Mouse (Mus musculus) limb, embryonic 13.5 days (tissue): ENCODE measurements around the gene Cacna1i. TPM values are rescaled to one million over a fixed set of nuclear protein-coding genes. Genes with fewer than 3 reads are reported as not detected.
A peak's percentile ranks its signal among the peaks of the same experiment; 100 is the strongest.

ENCODE experiments used
- ATAC-seq: fragments of 200-750 bp; cut with Nextera tagmentation; 2 replicates; pipeline ENCODE4 v1.8.0; 2017; ENCODE audit warnings: low read depth, moderate number of reproducible peaks, moderate TSS enrichment; ENCODE audit not compliant: low FRiP score
- H3K27ac ChIP-seq: fragments of 300-500 bp; sonication (generic); 2 replicates; pipeline ENCODE4 v1.5.1; 2015; ENCODE audit warnings: inconsistent platforms, mild to moderate bottlenecking, moderate library complexity
- H3K27me3 ChIP-seq: fragments of 300-500 bp; sonication (generic); 2 replicates; pipeline ENCODE4 v1.6.1; 2015; ENCODE audit warnings: mild to moderate bottlenecking, inconsistent platforms
- H3K36me3 ChIP-seq: fragments of 300-500 bp; sonication (generic); 2 replicates; pipeline ENCODE4 v1.6.1; 2015; ENCODE audit warnings: inconsistent platforms, mild to moderate bottlenecking, moderate library complexity
- H3K4me1 ChIP-seq: fragments of 300-500 bp; sonication (generic); 2 replicates; pipeline ENCODE4 v1.6.1; 2015; ENCODE audit warnings: inconsistent platforms
- H3K4me2 ChIP-seq: fragments of 300-500 bp; sonication (generic); replicated peaks from 2 replicates; pipeline ENCODE4 v1.6.1; 2015; ENCODE audit warnings: inconsistent platforms, mild to moderate bottlenecking, moderate library complexity
- H3K4me3 ChIP-seq: fragments of 300-500 bp; sonication (generic); 2 replicates; pipeline ENCODE4 v1.5.1; 2015; ENCODE audit warnings: moderate library complexity, mild to moderate bottlenecking, inconsistent platforms
- H3K9ac ChIP-seq: fragments of 300-500 bp; sonication (generic); 2 replicates; pipeline ENCODE4 v1.6.1; 2015; ENCODE audit warnings: mild to moderate bottlenecking, inconsistent platforms
- H3K9me3 ChIP-seq: fragments of 300-500 bp; sonication (generic); 2 replicates; pipeline ENCODE4 v1.6.1; 2016; ENCODE audit warnings: inconsistent platforms
- WGBS: fragments of 180-500 bp; shearing (Covaris S2); methylation state at CpG from one replicate; pipeline ENCODE4 v1.1.7; 2015; 5-methylcytosine and 5-hydroxymethylcytosine counted together
- polyA plus RNA-seq: library from polyadenylated mRNA; unstranded; fragments of >200 nt; fragmentation: Nextera tagmentation; extraction: Ambion mirVana; gene quantifications from 2 replicates; pipeline ENCODE4 v1.2.1, GENCODE M21; 2015

The Cacna1i gene
- polyA plus RNA-seq, 1 experiment from 2014 or later, result 0.03 TPM

DNA sequence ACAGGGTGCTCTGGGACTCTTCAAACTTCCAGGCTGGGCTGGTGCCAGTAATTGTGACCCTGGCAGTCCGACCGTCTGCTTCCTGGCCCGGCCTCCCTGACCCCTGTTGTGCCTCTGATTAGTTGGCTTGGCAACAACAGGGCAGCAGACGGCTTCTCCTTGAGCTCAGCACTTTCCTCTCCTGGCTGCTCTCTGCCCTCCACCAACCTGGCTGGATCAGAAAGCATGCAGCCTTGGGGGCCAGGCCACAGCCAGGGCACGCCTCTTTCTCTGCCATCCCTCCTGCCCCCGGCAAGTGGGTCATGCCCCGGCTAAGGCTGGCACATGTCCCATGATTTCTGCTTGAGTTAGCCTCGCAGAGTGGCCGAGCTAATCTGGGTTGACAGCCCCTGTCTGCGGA is 56.0 kb downstream of the Cacna1i start:
- no peak overlapping the region for H3K9ac ChIP-seq
- H3K4me3 ChIP-seq, result no peak overlapping the region
- 51% methylated on average over 10 of the region's 10 CpGs for WGBS
- no peaks in the 10 kb centered on the region for H3K36me3 ChIP-seq
- no peak for ATAC-seq
- no peaks in the 10 kb centered on the region for H3K27me3 ChIP-seq
- no peak overlapping the region for H3K27ac ChIP-seq
- H3K4me1 ChIP-seq, result peaks cover 6% of the 10 kb centered on the region; the same call in 1 of the 2 replicates
- H3K4me2 ChIP-seq, result no peak overlapping the region
- no peaks in the 10 kb centered on the region for H3K9me3 ChIP-seq

GRCm38 (mm10) chr15:80343731-80344130 is 56.7 kb downstream of the Cacna1i start:
- H3K36me3 ChIP-seq, result no peaks in the 10 kb centered on the region
- H3K9ac ChIP-seq, result no peak overlapping the region
- H3K4me3 ChIP-seq, result no peak overlapping the region
- no peak overlapping the region for H3K4me2 ChIP-seq
- no peaks in the 10 kb centered on the region for H3K27me3 ChIP-seq
- WGBS, result 92% methylated on average over 5 of the region's 5 CpGs
- H3K4me1 ChIP-seq, result peaks cover 6% of the 10 kb centered on the region; the same call in 1 of the 2 replicates
- no peaks in the 10 kb centered on the region for H3K9me3 ChIP-seq
- H3K27ac ChIP-seq, result no peak overlapping the region
- no peak for ATAC-seq

DNA sequence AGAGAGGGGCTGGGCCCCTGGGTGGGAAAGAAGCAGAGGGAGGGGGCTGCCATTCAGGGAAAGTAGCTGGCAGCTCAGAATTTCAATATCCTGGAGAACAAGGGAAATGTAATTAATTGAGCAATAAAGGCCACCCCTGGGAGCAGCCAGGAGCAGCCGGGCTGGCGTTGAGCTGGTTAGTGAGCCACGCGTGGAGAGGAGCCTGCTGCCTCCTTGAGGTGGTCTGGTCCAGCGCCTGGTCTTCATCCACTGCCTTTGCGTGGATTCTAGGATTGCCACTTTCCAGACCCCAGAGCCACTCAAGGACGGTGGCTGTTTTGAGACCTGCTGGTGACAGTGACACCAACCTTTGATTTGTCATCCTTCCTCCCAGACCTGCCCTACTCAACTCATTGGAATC is 59.5 kb downstream of the Cacna1i start:
- no peak for ATAC-seq
- no peak overlapping the region for H3K4me2 ChIP-seq
- no peak overlapping the region for H3K4me3 ChIP-seq
- no peaks in the 10 kb centered on the region for H3K27me3 ChIP-seq
- no peak overlapping the region for H3K9ac ChIP-seq
- 38% methylated on average over 7 of the region's 7 CpGs for WGBS
- no peaks in the 10 kb centered on the region for H3K9me3 ChIP-seq
- no peaks in the 10 kb centered on the region for H3K36me3 ChIP-seq
- H3K27ac ChIP-seq, result no peak overlapping the region
- H3K4me1 ChIP-seq, result peaks cover 6% of the 10 kb centered on the region; the same call in 1 of the 2 replicates

- H3K9me3 ChIP-seq, result no peaks in the 10 kb centered on the region
- H3K9ac ChIP-seq, result no peak overlapping the region
- no peak overlapping the region for H3K4me2 ChIP-seq
- no peaks in the 10 kb centered on the region for H3K27me3 ChIP-seq
- no peak overlapping the region for H3K4me3 ChIP-seq
- WGBS, result 69% methylated on average over 5 of the region's 5 CpGs
- peaks cover 6% of the 10 kb centered on the region; the same call in 1 of the 2 replicates for H3K4me1 ChIP-seq
- H3K36me3 ChIP-seq, result no peaks in the 10 kb centered on the region
- ATAC-seq, result no peak
- no peak overlapping the region for H3K27ac ChIP-seq
These were observed 63.4 kb downstream of the Cacna1i start for GRCm38 (mm10) chr15:80350431-80350830.

DNA sequence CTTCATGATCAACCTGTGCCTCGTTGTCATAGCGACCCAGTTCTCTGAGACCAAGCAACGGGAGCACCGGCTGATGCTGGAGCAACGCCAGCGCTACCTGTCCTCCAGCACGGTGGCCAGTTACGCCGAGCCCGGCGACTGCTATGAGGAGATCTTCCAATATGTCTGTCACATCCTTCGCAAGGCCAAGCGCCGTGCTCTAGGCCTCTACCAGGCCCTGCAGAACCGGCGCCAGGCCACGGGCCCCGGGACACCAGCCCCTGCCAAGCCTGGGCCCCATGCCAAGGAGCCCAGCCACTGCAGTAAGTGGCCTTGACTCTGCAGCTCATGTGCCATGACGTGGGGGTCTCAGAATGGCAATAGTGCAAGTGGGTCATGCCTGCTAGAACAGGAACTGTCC is 71.8 kb downstream of the Cacna1i start:
- 89% methylated on average over 19 of the region's 19 CpGs for WGBS
- no peak overlapping the region for H3K27ac ChIP-seq
- peaks cover 11% of the 10 kb centered on the region; the same call in 1 of the 2 replicates for H3K4me1 ChIP-seq
- H3K4me3 ChIP-seq, result no peak overlapping the region
- ATAC-seq, result no peak
- no peaks in the 10 kb centered on the region for H3K9me3 ChIP-seq
- H3K36me3 ChIP-seq, result no peaks in the 10 kb centered on the region
- no peaks in the 10 kb centered on the region for H3K27me3 ChIP-seq
- no peak overlapping the region for H3K4me2 ChIP-seq
- no peak overlapping the region for H3K9ac ChIP-seq

DNA sequence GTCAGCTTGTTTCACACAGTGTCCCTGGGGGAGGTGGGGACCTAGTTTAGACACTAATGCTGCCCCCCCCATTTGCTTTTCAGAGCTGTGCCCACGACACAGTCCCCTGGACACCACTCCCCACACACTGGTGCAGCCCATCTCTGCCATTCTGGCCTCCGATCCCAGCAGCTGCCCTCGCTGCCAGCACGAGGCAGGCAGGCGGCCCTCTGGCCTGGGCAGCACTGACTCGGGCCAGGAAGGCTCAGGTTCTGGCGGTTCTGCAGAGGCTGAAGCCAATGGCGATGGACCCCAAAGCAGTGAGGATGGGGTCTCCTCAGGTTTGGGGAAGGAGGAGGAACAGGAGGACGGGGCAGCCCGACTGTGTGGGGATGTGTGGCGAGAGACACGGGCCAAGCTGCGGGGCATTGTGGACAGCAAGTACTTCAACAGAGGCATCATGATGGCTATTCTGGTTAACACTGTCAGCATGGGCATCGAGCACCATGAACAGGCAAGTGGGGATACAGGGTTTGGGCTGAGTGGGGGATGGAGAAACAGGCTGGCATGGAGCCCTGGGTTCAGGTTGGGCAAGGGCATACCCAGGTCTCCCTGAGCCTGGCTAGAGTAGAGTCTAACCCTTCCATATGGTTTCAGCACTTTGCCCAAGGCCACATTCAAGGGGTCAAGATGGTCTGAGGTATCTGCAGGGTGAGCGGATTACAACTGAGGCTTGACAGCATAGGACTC is 74.9 kb downstream of the Cacna1i start:
- Histone ChIP-seq H3K36me3 (no peaks in the 10 kb centered on the region), H3K4me2 (no peak overlapping the region), H3K9me3 (no peaks in the 10 kb centered on the region), H3K4me1 (peaks cover 21% of the 10 kb centered on the region), H3K9ac (no peak overlapping the region), H3K27ac (no peak overlapping the region), H3K4me3 (no peak overlapping the region), H3K27me3 (no peaks in the 10 kb centered on the region)
- ATAC-seq, result no peak
- WGBS, result 89% methylated on average over 15 of the region's 15 CpGs

- Histone ChIP-seq H3K4me3 (no peak overlapping the region), H3K9me3 (no peaks in the 10 kb centered on the region), H3K27ac (no peak overlapping the region), H3K4me2 (no peak overlapping the region), H3K9ac (no peak overlapping the region), H3K4me1 (peaks cover 24% of the 10 kb centered on the region), H3K27me3 (0 out of 2 replicates have a peak, but pooled peaks cover 3% of the 10 kb centered on the region), H3K36me3 (no peaks in the 10 kb centered on the region)
- ATAC-seq, result no peak
- 52% methylated on average over 8 of the region's 8 CpGs for WGBS
These were observed 75.6 kb downstream of the Cacna1i start for GRCm38 (mm10) chr15:80362509-80363172.

GRCm38 (mm10) chr15:80363821-80364715 is 77.0 kb downstream of the Cacna1i start:
- H3K4me3 ChIP-seq, result no peak overlapping the region
- no peak overlapping the region for H3K9ac ChIP-seq
- no peak overlapping the region for H3K27ac ChIP-seq
- peaks cover 24% of the 10 kb centered on the region for H3K4me1 ChIP-seq
- 0 out of 2 replicates have a peak, but pooled peaks cover 5% of the 10 kb centered on the region for H3K27me3 ChIP-seq
- no peak overlapping the region for H3K4me2 ChIP-seq
- WGBS, result 67% methylated on average over 13 of the region's 13 CpGs
- no peaks in the 10 kb centered on the region for H3K9me3 ChIP-seq
- ATAC-seq, result no peak
- no peaks in the 10 kb centered on the region for H3K36me3 ChIP-seq

- H3K27me3 ChIP-seq, result 0 out of 2 replicates have a peak, but pooled peaks cover 5% of the 10 kb centered on the region
- no peaks in the 10 kb centered on the region for H3K36me3 ChIP-seq
- no peak overlapping the region for H3K27ac ChIP-seq
- no peak; the same call in 1 of the 2 replicates for ATAC-seq
- H3K4me3 ChIP-seq, result no peak overlapping the region
- no peak overlapping the region for H3K9ac ChIP-seq
- H3K4me1 ChIP-seq, result peaks cover 24% of the 10 kb centered on the region
- no peaks in the 10 kb centered on the region for H3K9me3 ChIP-seq
- peak overlapping the region; percentile 30 for H3K4me2 ChIP-seq
- WGBS, result 8% methylated on average over 16 of the region's 16 CpGs
These were observed 79.9 kb downstream of the Cacna1i start for GRCm38 (mm10) chr15:80366899-80367298.

- ATAC-seq, result no peak
- 74% methylated on average over 9 of the region's 9 CpGs for WGBS
- Histone ChIP-seq H3K9ac (no peak overlapping the region), H3K4me1 (no peaks in the 10 kb centered on the region), H3K9me3 (no peaks in the 10 kb centered on the region), H3K36me3 (no peaks in the 10 kb centered on the region), H3K27ac (no peak overlapping the region), H3K4me3 (no peak overlapping the region), H3K4me2 (no peak overlapping the region), H3K27me3 (no peaks in the 10 kb centered on the region)
These were observed 86.4 kb downstream of the Cacna1i start for GRCm38 (mm10) chr15:80373219-80373964.

GRCm38 (mm10) chr15:80374854-80375253 is 87.8 kb downstream of the Cacna1i start:
- no peak for ATAC-seq

More at GRCm38 (mm10) chr15:80374854-80375253, 87.8 kb downstream of the Cacna1i start:
- H3K4me2 ChIP-seq, result no peak overlapping the region
- H3K9ac ChIP-seq, result no peak overlapping the region
- no peaks in the 10 kb centered on the region for H3K4me1 ChIP-seq
- WGBS, result 80% methylated on average over 3 of the region's 5 CpGs
- no peaks in the 10 kb centered on the region for H3K9me3 ChIP-seq
- no peaks in the 10 kb centered on the region for H3K36me3 ChIP-seq
- H3K27me3 ChIP-seq, result no peaks in the 10 kb centered on the region
- H3K27ac ChIP-seq, result no peak overlapping the region
- H3K4me3 ChIP-seq, result no peak overlapping the region
